Mouse (Mus musculus): ENCODE data around the gene Lif. TPM values are rescaled to one million over a fixed set of nuclear protein-coding genes. Genes with fewer than 3 reads are reported as not detected.

The Lif gene
- 0.05 TPM in 2 replicates for total RNA-seq (2014; rRNA removed)
- 0.05 TPM in 1 of 2 replicates, not detected in the other for polyA plus RNA-seq (2015; fragmentation: Nextera tagmentation; extraction: Ambion mirVana)

DNA sequence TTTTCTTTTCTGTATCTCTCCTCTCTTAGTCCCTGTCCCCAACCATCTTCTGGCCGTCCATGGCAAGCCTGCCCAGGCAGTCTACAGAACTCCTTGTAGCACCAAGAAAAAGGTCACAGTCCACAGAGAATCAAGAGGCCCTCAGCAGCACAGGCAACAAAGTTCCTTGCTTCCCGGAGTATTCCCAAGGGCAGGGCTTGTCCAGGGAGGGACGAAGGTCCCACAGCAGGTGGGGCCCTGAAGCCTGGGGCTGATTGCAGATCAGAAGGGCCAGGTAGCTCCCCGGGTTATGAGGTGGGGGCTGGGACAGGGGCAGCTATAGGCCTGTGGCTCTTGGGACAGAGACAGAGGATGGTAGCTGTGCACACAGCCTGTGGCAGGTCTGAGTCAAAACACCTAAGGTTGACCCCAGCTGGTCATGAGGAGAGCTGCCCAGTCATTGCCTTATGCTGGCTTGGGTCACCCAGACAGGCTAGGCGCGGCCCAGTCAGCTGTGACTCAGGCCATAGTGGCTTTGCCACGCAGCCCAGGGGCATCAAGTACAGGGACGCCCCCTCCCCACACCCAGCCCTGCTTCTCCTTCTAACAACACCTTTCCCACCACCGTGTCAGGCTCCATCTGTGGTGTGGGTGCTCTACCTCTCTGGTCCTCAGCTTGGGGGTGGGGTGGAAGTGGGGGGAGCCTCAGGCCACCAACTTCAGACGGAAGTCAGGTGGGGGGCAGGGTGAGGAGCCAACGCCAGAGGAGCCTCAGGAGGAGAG, at the start of gene Lif:
Lif (plus strand) TSS at position 712 of the 762 bp plus-strand sequence.
- Histone ChIP-seq H3K4me2 (ENCODE audit: low read depth, low read length, poor library complexity, severe bottlenecking) (no peak within 1 kb of the TSS), H3K9me3 (ENCODE audit: low read length) (no peaks in the 10 kb centered on the region), H3K36me3 (ENCODE audit: insufficient read depth, low read length) (no peaks in the 10 kb centered on the region), H3K4me3 (ENCODE audit: low read depth, low read length) (no peak within 1 kb of the TSS), H3K27me3 (ENCODE audit: insufficient read depth, low read length) (peaks cover 5% of the 10 kb centered on the region; the same call in 1 of the 2 replicates), H3K4me1 (ENCODE audit: insufficient read depth, low read length) (0 out of 2 replicates have a peak, but pooled peaks cover 5% of the 10 kb centered on the region), H3K27ac (ENCODE audit: low read depth, low read length) (no peak within 1 kb of the TSS), H3K9ac (replicated peaks; ENCODE audit: low read length, poor library complexity, severe bottlenecking) (no peak within 1 kb of the TSS)
- WGBS = 66% methylated on average over 11 of the region's 11 CpGs
- TF ChIP-seq CTCF (IDR thresholded peaks at IDR 0.05) = no peak
- DNase-seq (ENCODE audit: low spot score) = no peak
- ATAC-seq (ENCODE audit: low FRiP score) = no peak

DNA sequence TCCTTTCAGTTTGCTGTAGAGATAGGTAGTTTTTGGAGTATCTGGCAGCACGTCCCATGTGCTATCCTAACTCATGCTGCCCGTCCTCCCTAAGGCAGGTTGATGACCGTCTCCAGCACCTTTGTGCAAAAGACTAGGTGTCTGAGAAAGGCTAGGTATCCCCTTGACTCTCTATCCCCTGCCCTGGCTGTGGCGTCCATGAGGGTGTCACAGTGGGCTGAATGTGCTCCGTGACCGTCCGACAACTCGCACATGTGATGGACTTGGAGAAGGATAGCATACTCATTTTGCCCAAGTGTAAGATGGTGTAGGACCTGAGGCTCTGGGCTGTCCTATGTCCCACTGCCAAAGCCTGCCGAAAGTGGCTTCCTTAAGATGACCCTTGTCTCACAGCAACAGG, 49.7 kb upstream of the Lif start:
- no peak for TF ChIP-seq CTCF (IDR thresholded peaks at IDR 0.05)
- peaks cover 48% of the 10 kb centered on the region for H3K36me3 ChIP-seq (ENCODE audit: insufficient read depth, low read length)
- H3K27ac ChIP-seq (ENCODE audit: low read depth, low read length) = no peak overlapping the region
- no peaks in the 10 kb centered on the region for H3K27me3 ChIP-seq (ENCODE audit: insufficient read depth, low read length)
- no peaks in the 10 kb centered on the region for H3K9me3 ChIP-seq (ENCODE audit: low read length)
- ATAC-seq (ENCODE audit: low FRiP score) (no peak), DNase-seq (ENCODE audit: low spot score) (no peak)
- H3K4me2 ChIP-seq (ENCODE audit: low read depth, low read length, poor library complexity, severe bottlenecking) = no peak overlapping the region
- H3K9ac ChIP-seq (replicated peaks; ENCODE audit: low read length, poor library complexity, severe bottlenecking) = no peak overlapping the region
- H3K4me3 ChIP-seq (ENCODE audit: low read depth, low read length) = no peak overlapping the region
- no peaks in the 10 kb centered on the region for H3K4me1 ChIP-seq (ENCODE audit: insufficient read depth, low read length)
- 94% methylated on average over 9 of the region's 9 CpGs for WGBS

DNA sequence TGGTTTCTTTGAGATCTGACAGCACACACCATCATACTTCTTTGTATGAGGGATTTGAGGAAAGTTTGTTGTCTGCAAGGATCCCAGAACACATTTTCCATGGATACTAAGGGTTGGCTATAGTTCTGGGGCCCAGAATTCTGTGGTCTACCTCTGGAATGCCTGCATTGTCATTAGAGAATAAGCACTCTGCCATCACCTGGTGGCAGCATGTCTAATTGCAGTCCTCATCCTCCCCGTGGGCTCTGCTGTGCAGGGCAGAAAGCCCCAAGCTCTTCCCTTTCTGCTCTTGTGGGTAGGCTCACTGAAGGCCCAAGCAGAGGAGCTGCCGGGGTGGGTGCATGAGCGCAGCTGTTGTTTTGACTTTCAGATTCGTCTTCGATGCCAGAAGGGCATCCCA, 47.8 kb upstream of the Lif start:
- H3K4me1 ChIP-seq (ENCODE audit: insufficient read depth, low read length) = no peaks in the 10 kb centered on the region
- peak; percentile 45 for TF ChIP-seq CTCF (IDR thresholded peaks at IDR 0.05)
- H3K9me3 ChIP-seq (ENCODE audit: low read length) = no peaks in the 10 kb centered on the region
- no peak for ATAC-seq (ENCODE audit: low FRiP score)
- DNase-seq (ENCODE audit: low spot score) = no peak
- H3K36me3 ChIP-seq (ENCODE audit: insufficient read depth, low read length) = peaks cover 67% of the 10 kb centered on the region
- no peak overlapping the region for H3K27ac ChIP-seq (ENCODE audit: low read depth, low read length)
- H3K9ac ChIP-seq (replicated peaks; ENCODE audit: low read length, poor library complexity, severe bottlenecking) = no peak overlapping the region
- H3K4me2 ChIP-seq (ENCODE audit: low read depth, low read length, poor library complexity, severe bottlenecking) = no peak overlapping the region
- WGBS = 83% methylated on average over 5 of the region's 5 CpGs
- no peak overlapping the region for H3K4me3 ChIP-seq (ENCODE audit: low read depth, low read length)
- H3K27me3 ChIP-seq (ENCODE audit: insufficient read depth, low read length) = no peaks in the 10 kb centered on the region

DNA sequence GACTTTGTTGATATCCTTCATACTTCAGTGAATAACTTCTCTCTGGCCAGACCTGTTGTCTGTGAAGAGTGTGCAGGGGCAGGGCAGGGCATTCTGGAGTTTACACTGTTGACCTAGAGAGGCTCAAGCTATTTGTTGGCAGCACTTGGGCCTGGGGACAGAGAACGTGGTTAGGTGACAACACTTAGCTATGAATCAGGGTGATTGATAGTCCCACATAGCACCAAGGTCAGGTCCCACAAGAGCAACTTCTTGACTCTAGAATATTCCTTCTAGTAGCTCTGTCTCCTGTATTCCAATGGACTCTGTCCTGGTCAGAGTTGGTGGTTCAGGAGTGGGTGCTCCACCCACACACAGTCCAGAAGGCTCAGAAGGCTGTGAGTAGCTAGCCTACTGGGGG, 46.6 kb upstream of the Lif start:
- Histone ChIP-seq H3K27ac (ENCODE audit: low read depth, low read length) (no peak overlapping the region), H3K9me3 (ENCODE audit: low read length) (no peaks in the 10 kb centered on the region), H3K36me3 (ENCODE audit: insufficient read depth, low read length) (peaks cover 75% of the 10 kb centered on the region), H3K4me1 (ENCODE audit: insufficient read depth, low read length) (no peaks in the 10 kb centered on the region), H3K9ac (replicated peaks; ENCODE audit: low read length, poor library complexity, severe bottlenecking) (no peak overlapping the region), H3K4me2 (ENCODE audit: low read depth, low read length, poor library complexity, severe bottlenecking) (no peak overlapping the region), H3K27me3 (ENCODE audit: insufficient read depth, low read length) (no peaks in the 10 kb centered on the region), H3K4me3 (ENCODE audit: low read depth, low read length) (no peak overlapping the region)
- no peak for DNase-seq (ENCODE audit: low spot score)
- TF ChIP-seq CTCF (IDR thresholded peaks at IDR 0.05) = no peak
- no peak for ATAC-seq (ENCODE audit: low FRiP score)
- 96% methylated on average over 1 of the region's 1 CpGs for WGBS

DNA sequence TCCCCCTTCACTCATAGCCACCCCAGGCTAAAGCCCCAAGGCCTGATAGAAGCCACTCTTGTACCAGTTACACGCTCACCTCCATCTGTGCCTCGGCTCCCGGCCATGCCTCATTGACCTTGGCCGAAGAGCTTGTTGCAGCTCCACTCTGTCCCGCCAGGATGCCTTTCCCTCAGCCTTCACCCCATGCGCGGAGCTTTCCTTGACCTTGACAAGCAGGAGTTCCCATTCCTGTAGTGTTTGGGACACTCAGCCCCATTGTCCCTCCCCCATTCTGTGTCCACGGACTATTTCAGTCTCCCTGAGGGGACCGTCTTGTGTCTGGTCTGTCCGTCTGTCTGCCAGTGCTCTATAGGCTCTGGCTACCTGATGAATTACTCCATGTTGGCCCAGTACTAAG, 44.2 kb upstream of the Lif start:
- no peak for TF ChIP-seq CTCF (IDR thresholded peaks at IDR 0.05)
- Histone ChIP-seq H3K27me3 (ENCODE audit: insufficient read depth, low read length) (peaks cover 11% of the 10 kb centered on the region), H3K9me3 (ENCODE audit: low read length) (no peaks in the 10 kb centered on the region), H3K4me2 (ENCODE audit: low read depth, low read length, poor library complexity, severe bottlenecking) (no peak overlapping the region), H3K9ac (replicated peaks; ENCODE audit: low read length, poor library complexity, severe bottlenecking) (no peak overlapping the region), H3K4me3 (ENCODE audit: low read depth, low read length) (no peak overlapping the region), H3K4me1 (ENCODE audit: insufficient read depth, low read length) (no peaks in the 10 kb centered on the region), H3K36me3 (ENCODE audit: insufficient read depth, low read length) (peaks cover 67% of the 10 kb centered on the region), H3K27ac (ENCODE audit: low read depth, low read length) (no peak overlapping the region)
- WGBS = 95% methylated on average over 10 of the region's 10 CpGs
- DNase-seq (ENCODE audit: low spot score) (no peak), ATAC-seq (ENCODE audit: low FRiP score) (no peak)

DNA sequence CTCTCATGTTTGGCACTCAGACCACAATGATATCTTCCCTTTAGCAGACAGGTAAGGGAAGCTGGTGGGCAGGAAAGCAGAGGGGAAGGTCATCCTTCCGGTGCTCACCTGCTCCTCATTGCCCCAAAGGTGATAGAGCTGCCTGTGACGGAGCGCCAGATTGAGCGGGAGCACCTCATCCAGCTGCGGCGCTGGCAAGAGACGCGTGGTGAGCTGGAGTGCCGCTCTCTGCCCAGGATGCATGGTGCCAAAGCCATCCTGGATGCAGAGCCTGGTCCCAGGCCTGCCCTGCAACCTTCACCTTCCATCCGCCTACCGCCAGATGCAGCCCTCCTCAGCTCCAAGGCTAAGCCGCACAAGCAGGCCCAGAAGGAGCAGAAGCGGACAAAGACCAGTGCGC, 42.8 kb upstream of the Lif start:
- Histone ChIP-seq H3K4me3 (ENCODE audit: low read depth, low read length) (no peak overlapping the region), H3K4me2 (ENCODE audit: low read depth, low read length, poor library complexity, severe bottlenecking) (no peak overlapping the region), H3K36me3 (ENCODE audit: insufficient read depth, low read length) (peaks cover 57% of the 10 kb centered on the region), H3K27me3 (ENCODE audit: insufficient read depth, low read length) (peaks cover 15% of the 10 kb centered on the region), H3K9ac (replicated peaks; ENCODE audit: low read length, poor library complexity, severe bottlenecking) (no peak overlapping the region), H3K4me1 (ENCODE audit: insufficient read depth, low read length) (no peaks in the 10 kb centered on the region), H3K9me3 (ENCODE audit: low read length) (no peaks in the 10 kb centered on the region), H3K27ac (ENCODE audit: low read depth, low read length) (no peak overlapping the region)
- ATAC-seq (ENCODE audit: low FRiP score) (no peak), DNase-seq (ENCODE audit: low spot score) (no peak)
- TF ChIP-seq CTCF (IDR thresholded peaks at IDR 0.05) = no peak
- WGBS = 98% methylated on average over 14 of the region's 14 CpGs
